Mouse (Mus musculus) embryonic fibroblast, embryonic 13.5 days (primary cell): ENCODE measurements around the gene 9230112D13Rik. TPM values are rescaled to one million over a fixed set of nuclear protein-coding genes. Genes with fewer than 3 reads are reported as not detected.
A peak's percentile ranks its signal among the peaks of the same experiment; 100 is the strongest.

Source experiments
- H3K27ac ChIP-seq: 2 replicates; pipeline ENCODE4 v1.5.1; 2012; ENCODE audit warnings: low read length, control low read depth, inconsistent platforms; ENCODE audit not compliant: insufficient read depth
- H3K4me1 ChIP-seq: 2 replicates; pipeline ENCODE4 v1.6.1; 2011; ENCODE audit warnings: low read length; ENCODE audit not compliant: control insufficient read depth, insufficient read depth
- H3K4me3 ChIP-seq: 2 replicates; pipeline ENCODE4 v1.5.1; 2011; ENCODE audit warnings: mild to moderate bottlenecking, control low read depth, low read length; ENCODE audit not compliant: insufficient read depth
- CTCF ChIP-seq: IDR thresholded peaks from 2 replicates; pipeline ENCODE4 v1.5.1; 2011; ENCODE audit warnings: mild to moderate bottlenecking, control low read depth, low read length, moderate library complexity, borderline replicate concordance; ENCODE audit not compliant: insufficient read depth
- POLR2A ChIP-seq: IDR thresholded peaks from 2 replicates; pipeline ENCODE4 v1.6.1; 2011; ENCODE audit warnings: low read depth, mild to moderate bottlenecking, control low read depth, low read length, moderate library complexity
- polyA plus RNA-seq: library from polyadenylated mRNA; stranded (reverse); fragments of >200 nt; gene quantifications from 2 replicates; pipeline ENCODE4 v1.2.4, GENCODE M21; 2011; ENCODE audit warnings: low read depth; ENCODE audit not compliant: missing spikeins, insufficient read length

Gene 9230112D13Rik
- polyA plus RNA-seq, 1 experiment = not detected

- no peak overlapping the region for H3K27ac ChIP-seq
- TF ChIP-seq CTCF (no peak), POLR2A (no peak)
- H3K4me1 ChIP-seq = no peaks in the 10 kb centered on the region
- H3K4me3 ChIP-seq = no peak overlapping the region
Observed at GRCm38 (mm10) chr14:34562393-34562792, 39.8 kb upstream of the 9230112D13Rik start.

- no peaks in the 10 kb centered on the region for H3K4me1 ChIP-seq
- TF ChIP-seq POLR2A (no peak), CTCF (no peak)
- no peak overlapping the region for H3K4me3 ChIP-seq
- no peak overlapping the region for H3K27ac ChIP-seq
Observed at GRCm38 (mm10) chr14:34561647-34562046, 39.0 kb upstream of the 9230112D13Rik start.

GRCm38 (mm10) chr14:34558947-34559346 lies 36.3 kb upstream of the 9230112D13Rik start:
- H3K4me1 ChIP-seq = 0 out of 2 replicates have a peak, but pooled peaks cover 3% of the 10 kb centered on the region
- TF ChIP-seq CTCF (no peak), POLR2A (no peak)
- H3K4me3 ChIP-seq = no peak overlapping the region
- H3K27ac ChIP-seq = no peak overlapping the region

- TF ChIP-seq CTCF (no peak), POLR2A (no peak)
- Histone ChIP-seq H3K4me1 (0 out of 2 replicates have a peak, but pooled peaks cover 4% of the 10 kb centered on the region), H3K4me3 (no peak overlapping the region), H3K27ac (no peak overlapping the region)
Observed at GRCm38 (mm10) chr14:34555211-34555610, 32.6 kb upstream of the 9230112D13Rik start.

- Histone ChIP-seq H3K4me1 (0 out of 2 replicates have a peak, but pooled peaks cover 4% of the 10 kb centered on the region), H3K4me3 (no peak overlapping the region), H3K27ac (no peak overlapping the region)
- no peak for TF ChIP-seq POLR2A
- no peak for TF ChIP-seq CTCF
Observed at GRCm38 (mm10) chr14:34554047-34554446, 31.4 kb upstream of the 9230112D13Rik start.

- Histone ChIP-seq H3K4me1 (0 out of 2 replicates have a peak, but pooled peaks cover 4% of the 10 kb centered on the region), H3K27ac (no peak overlapping the region), H3K4me3 (no peak overlapping the region)
- TF ChIP-seq CTCF (no peak), POLR2A (no peak)
Observed at GRCm38 (mm10) chr14:34553470-34553869, 30.9 kb upstream of the 9230112D13Rik start.

- Histone ChIP-seq H3K27ac (no peak overlapping the region), H3K4me3 (no peak overlapping the region), H3K4me1 (0 out of 2 replicates have a peak, but pooled peaks cover 4% of the 10 kb centered on the region)
- TF ChIP-seq CTCF (no peak), POLR2A (no peak)
Observed at GRCm38 (mm10) chr14:34552226-34552625, 29.6 kb upstream of the 9230112D13Rik start.

GRCm38 (mm10) chr14:34549004-34549671 lies 26.5 kb upstream of the 9230112D13Rik start:
- H3K4me1 ChIP-seq = peaks cover 3% of the 10 kb centered on the region; the same call in 1 of the 2 replicates
- H3K27ac ChIP-seq = peak overlapping the region; percentile 80
- peak overlapping the region; percentile 47 for H3K4me3 ChIP-seq
- TF ChIP-seq CTCF (peak; percentile 47; the same call in 1 of the 2 replicates), POLR2A (peak; percentile 40)

- TF ChIP-seq POLR2A = peak; percentile 64
- TF ChIP-seq CTCF = no peak
- H3K27ac ChIP-seq = peak overlapping the region; percentile 80
- no peaks in the 10 kb centered on the region; the same call in 1 of the 2 replicates for H3K4me1 ChIP-seq
- peak overlapping the region; percentile 47 for H3K4me3 ChIP-seq
Observed at GRCm38 (mm10) chr14:34548391-34549001, 25.9 kb upstream of the 9230112D13Rik start.

GRCm38 (mm10) chr14:34544545-34544944 lies 21.9 kb upstream of the 9230112D13Rik start:
- TF ChIP-seq CTCF (no peak), POLR2A (no peak)
- H3K4me3 ChIP-seq = no peak overlapping the region
- no peak overlapping the region for H3K27ac ChIP-seq
- no peaks in the 10 kb centered on the region; the same call in 1 of the 2 replicates for H3K4me1 ChIP-seq
